Mouse (Mus musculus) common myeloid progenitor, adult 5-6 weeks (primary cell): Measurements from ENCODE around the gene Ube2t. TPM values are rescaled to one million over a fixed set of nuclear protein-coding genes. Genes with fewer than 3 reads are reported as not detected.

Experiments used
- ATAC-seq: replicated peaks from 2 replicates; pipeline ENCODE4 v1.8.0; 2016; ENCODE audit warnings: low read depth, mild to moderate bottlenecking, moderate TSS enrichment, inconsistent platforms; ENCODE audit not compliant: poor library complexity, severe bottlenecking
- total RNA-seq: library from RNA; stranded (forward); fragments of 200-1000, 187-1606 nt; gene quantifications from 2 replicates; pipeline ENCODE4 v1.2.3, GENCODE M21; 2017

Gene Ube2t
- 21.7 and 23.0 TPM in 2 replicates for total RNA-seq

DNA sequence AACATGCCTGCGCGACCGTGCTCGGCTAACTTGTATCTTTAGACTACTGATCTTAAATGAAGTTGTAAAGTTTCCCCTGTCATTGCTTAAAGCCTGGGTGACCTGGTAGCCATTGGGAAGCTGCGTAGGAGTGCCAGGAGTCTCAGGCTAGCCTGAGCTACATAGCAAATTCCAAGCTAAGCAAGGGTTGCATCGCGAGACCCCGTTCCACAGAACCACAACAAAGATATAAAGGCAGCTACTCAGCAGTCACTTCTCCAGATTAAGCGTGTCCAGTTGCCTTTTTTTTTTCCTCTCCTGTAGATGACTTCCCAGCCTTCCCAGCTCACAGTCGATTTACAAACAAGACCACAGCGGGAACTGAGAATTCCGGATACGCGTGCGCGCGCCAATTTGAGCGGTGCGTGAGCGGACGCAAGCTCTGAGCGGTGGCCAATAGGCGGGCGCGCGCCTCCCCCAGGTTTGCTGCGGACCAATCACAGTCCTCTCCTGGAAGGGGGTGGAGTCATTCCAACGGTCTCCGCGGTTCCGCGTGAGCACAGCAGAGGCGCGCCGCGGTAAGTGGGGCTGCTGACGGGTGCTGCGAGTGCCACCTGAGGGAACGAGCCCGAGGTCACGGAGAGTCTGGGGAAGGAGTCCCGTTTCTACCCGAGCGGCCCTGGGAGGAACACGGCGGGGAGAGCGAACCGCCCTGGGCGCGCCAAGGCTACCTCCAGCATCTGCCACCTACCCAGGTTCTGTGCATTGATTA, at the start of gene Ube2t:
Gene Ube2t (plus strand): TSS at position 513 of the 751 bp plus-strand sequence.
- peak; percentile 99 for ATAC-seq

DNA sequence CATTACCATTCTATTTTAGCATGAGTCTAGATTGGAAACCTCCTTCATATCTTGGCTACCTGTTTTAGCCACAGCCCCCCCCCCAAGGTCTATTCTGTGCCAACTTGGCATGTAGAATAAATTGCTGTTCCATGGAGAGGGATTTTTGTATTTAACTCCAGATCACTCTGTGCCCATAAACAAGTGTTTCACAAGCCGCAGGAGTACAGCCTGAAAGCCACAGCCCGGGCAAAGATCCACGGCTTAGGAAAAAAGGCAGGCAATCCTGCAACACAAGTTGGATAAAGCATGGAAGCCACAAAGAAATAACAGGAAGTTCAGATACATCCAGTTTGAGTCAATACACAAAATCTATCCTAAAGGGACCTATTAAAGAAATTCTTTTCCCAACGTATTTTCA, 48.8 kb upstream of the Ube2t start:
- ATAC-seq = no peak

DNA sequence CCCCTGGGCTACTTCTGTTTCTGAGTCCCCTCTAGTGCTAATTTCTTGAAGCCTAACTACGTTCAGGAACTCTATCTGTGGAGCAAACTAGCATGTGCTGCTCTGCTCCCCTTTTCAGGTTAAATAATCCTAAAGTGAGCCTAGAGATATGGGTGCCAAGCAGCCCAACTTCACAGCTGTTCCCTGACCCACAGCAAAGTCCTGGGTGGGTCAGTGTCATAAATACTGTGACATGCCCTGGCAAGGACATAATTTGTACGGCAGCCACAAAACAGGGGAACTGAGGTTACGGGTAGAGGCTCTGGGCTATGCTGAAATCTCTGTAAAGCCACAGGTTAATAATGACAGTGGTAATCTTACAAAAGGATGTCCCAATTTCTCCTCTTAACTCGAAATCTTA, 46.9 kb upstream of the Ube2t start:
- ATAC-seq = no peak

DNA sequence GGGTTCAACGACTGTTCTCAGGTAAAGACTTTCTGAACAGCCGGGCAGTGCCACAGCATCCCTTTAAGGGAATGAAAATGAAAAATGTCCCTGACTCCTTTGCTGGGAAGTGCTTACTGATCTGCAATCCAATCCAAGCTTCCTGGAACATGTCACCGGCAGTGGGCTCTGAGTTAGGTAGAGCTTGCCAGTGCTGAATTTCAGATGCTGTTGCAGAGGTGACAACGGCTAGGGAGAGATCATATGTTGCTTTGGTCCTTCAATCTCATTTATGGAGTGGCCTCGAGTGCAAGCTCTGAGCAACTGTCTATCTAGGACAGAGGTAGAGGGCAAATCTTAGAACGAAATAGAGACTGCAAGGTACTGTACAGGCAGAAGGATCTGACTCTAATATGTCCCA, 43.4 kb upstream of the Ube2t start:
- ATAC-seq = no peak

DNA sequence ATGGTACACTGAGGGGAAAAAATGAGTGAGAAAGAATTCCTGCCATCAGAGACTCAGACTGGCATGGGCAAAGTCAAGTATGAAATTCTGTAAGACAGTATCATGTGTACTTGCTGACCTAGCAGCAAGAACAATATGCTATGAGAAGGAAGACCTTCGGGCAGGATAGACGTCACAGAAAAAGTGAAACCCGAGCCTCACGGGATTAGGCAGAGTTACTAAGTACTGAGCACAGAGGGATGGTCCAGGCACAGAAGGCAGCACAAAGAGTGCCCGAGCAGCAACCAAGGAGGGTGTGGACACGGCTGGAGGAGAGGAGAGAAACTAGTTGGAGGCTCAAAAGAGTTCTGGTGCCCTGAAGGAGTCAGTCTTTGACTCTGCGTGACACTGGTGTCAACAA, 29.9 kb upstream of the Ube2t start:
- ATAC-seq = no peak

DNA sequence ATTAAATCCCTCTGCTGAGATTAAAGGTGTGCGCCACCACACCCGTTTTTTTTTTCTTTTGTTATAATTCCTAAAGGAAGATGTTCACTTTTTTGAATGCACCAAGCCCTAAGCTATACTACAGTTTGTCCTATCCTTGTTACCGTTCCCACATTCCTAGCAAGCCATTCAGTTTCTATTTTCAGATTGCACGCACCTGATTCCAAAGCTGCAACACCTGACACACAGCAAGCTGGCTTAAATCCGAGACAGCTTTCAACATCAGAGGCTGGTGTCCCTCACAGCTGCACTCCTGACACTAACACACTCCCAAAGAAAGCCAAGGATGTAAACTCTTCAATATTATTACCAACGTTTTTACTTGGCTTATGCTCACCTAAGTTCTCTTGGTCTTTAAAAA, 26.0 kb upstream of the Ube2t start:
- no peak for ATAC-seq

DNA sequence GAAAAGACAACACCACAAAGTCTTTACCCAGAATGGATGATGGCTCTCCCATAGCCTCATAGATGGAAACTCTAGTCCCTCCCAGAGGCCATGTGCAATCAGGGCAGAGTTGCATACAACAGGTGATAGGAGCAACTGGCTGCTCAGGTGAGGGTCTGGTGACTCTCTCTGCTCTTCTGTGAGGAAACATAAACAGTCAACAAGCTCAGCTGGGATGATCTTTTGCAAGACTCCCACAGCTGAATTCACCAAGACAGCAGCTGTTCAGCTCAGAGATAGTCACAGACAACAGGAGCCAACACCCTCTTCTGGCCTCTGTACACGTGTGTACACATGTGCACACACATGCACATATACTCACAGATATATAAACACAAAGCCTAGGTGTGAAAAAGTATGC, 24.1 kb upstream of the Ube2t start:
- no peak for ATAC-seq

DNA sequence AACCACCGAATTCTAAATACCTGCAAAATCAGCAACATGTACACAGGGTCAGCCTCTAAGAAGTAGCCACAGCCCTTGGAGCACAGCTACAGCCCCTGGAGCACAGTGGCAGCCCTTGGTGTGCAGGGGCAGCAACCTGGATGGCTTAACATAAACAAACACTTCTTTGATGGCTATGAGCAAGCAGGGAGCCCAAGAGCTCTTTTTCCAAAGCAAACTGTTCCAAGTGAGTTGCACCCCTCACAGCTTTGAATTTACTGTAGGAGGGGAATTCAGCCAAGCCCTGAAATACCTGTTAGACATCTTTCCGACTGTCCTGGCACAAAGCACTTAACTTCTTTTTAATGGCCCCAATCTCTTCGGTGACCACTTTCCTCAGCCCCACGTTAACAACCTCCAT, 21.5 kb upstream of the Ube2t start:
- no peak for ATAC-seq

DNA sequence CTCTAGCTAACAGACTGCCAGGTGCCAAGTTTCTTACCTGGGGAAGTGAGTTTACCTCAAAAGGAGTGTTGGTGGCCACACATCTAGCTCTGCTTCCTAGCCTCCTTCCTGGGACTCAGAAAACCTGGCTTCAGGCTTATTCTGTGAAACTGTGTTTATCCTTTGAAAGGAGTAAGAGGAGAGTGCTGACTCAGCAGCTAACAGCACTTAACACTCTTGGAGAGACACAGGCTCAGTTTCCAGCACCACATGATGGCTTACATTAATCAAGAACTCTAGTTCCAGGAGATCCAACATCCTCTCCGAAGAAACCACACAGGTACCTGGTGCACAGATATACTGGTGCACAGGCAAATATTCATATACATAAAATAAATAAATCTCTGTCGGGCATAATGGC, 19.5 kb upstream of the Ube2t start:
- no peak for ATAC-seq

DNA sequence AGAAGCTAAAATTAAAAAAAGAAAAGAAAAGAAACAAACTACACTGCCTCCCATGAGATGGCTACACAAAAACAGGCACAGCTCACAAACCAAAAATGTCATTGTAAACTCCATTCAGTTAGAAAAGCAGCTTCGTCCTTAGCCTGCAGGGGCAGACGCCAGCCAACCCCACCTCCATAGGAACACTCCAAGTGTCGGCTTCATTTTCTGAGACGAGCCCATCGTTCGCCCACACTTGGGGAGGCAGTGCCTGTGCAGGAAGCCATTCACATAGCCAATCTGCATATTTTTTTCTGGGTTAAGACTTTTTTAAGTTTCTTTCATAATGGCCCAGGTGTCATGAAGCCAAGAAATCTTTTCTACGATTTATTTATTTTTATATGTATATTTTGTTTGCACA, 14.8 kb upstream of the Ube2t start:
- ATAC-seq = no peak

DNA sequence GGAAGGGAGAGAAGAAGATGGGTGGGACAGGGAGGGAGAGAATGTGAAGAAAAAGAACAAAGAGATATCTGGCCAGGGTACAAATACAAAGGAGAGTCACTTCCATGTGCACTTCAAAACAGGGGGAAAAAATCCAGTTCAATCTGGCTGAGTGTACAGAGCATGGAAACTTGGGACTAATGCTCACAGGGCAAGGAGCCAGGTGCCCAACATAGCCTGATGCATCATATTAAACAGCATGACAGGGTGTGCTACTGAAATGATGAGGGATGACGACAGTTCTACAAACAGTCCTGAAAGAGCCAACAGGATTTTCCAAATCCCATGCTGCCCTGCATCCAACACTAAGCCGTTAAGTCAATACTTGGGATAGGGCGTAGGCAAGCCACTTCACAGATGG, 12.4 kb upstream of the Ube2t start:
- ATAC-seq = no peak

DNA sequence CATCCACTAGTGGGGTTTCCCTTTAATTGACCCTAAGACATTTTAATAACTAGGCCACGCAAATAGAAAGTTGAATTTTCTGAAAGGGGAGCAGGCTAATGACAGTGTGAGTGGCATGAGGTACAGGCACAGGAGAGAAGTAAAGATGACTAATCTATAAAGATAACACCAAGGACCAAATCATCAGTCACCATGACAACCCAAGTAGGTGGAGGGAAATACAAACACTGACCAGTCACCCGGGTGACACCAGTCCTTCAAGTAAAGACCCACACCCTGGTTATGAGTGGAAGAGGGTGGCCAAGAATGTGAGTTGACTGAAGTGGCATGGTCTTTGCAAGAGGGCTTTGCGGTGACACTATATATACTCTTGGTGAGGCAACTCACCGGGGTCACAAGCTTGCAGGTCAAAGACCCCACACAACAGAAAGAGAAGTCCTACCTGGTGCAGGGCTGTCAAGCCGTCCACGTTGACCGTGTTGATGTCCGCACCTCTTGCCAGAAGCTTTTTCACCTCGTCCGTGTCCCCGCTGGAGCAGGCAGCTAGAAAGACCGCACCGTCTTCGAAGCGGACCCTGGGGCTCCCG, 7.2 kb upstream of the Ube2t start:
- ATAC-seq = no peak

DNA sequence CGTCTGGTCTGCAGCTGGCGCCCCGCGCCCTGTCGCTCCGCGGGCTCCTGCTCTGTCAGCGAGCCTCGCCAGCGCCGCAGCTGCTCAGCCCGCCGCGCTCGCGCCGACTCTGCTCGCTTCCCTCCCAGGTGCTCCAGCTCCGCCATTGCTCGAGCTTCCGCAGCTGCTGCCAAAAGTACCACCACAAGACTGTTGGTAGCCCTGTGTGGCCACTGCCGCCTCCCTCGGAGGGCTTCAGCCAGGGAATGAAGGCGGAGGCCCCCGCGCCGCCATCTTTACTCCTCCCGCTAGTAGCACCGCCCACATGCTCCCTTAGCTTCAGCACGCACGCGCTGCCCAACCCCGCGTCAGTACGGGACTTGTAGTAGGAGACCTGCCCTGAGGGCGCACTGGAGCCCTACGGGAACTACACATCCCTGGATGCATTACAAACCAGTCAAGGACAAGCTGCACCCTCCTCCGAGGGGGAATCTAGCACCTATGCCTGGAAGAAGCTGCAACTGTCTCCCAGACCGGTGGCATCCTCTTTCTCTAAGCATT, 6.7 kb upstream of the Ube2t start, which contains the start of gene Ppp1r12b:
Gene Ppp1r12b (minus strand): TSS at position 306 of the 540 bp plus-strand sequence.
- peak; percentile 99 for ATAC-seq

DNA sequence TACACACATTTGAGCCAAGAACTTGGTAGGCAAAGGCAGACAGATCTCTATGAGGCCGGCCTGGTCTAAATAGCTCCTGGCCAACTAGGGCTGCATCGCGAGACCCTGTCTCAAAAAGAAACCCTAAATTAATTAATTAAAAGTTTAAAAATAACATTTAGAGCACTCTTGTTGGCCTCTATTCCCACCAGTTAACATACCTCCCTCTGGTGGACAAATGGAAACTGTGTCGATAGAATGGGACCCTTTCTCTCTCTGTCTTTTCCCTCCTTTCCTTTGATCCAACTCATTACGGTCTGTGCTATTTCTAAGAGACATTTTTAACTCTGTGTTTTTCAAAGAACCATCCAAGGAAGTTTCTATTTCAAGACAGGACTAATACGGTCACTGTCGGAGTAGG, 1.7 kb upstream of the Ube2t start:
- no peak for ATAC-seq

DNA sequence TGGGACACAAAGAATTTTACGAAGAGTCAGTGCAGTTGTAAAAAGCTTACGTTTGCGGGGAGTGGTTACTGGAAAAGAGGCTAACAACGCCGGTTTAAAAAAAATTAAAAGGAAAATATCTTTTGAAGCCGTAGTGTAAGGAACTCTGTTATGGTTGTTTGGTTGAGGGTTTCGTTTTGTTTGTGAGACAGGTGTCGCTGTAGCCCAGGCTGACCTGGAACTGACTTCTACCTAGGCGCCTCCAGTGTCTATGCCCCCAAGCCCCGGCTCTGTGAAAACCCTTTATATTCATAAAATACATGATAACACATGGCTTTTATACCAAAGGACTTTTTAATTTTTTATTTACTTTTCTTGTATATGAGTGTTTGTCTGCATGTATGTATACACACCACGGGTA, 456 bp downstream of the Ube2t start:
- ATAC-seq = peak; percentile 39; the same call in 1 of the 2 replicates

DNA sequence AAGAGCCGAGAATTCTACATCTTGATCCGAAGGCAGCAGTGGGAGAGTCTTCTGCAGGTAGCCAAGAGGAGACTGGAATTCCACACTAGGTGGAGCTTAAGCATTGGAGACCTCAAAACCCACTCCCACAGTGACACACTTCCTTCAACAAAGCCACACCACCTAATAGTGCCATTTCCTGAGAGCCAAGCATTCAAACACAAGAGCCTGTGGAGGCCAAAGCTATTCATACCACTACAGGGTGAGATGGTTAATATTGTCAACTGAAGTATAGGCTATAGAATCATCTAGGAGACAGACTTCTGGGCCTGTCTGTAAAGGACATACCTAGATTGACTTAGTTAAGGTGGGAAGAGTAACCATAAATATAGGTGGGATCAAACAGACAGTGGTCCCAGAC, 3.1 kb downstream of the Ube2t start:
- ATAC-seq = no peak

DNA sequence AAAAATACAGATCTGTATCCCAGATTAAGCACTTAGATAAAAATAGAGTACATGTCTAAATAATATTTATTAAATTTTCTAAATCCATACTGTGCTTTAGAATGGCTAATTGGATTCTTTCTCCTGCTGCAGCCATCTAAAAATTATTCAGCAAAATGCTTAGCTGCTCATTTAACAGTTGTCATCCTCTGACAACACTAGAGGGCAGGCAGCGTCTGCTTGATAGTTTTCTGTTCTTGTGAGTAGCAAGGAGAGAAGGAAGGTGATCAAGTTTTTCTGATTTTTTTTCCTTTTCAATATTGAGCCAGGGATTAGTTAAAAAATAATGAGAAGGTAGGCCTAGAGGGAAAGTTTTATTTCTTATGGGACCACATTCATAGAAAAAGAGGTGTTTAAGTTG, 10.6 kb downstream of the Ube2t start:
- ATAC-seq = no peak

DNA sequence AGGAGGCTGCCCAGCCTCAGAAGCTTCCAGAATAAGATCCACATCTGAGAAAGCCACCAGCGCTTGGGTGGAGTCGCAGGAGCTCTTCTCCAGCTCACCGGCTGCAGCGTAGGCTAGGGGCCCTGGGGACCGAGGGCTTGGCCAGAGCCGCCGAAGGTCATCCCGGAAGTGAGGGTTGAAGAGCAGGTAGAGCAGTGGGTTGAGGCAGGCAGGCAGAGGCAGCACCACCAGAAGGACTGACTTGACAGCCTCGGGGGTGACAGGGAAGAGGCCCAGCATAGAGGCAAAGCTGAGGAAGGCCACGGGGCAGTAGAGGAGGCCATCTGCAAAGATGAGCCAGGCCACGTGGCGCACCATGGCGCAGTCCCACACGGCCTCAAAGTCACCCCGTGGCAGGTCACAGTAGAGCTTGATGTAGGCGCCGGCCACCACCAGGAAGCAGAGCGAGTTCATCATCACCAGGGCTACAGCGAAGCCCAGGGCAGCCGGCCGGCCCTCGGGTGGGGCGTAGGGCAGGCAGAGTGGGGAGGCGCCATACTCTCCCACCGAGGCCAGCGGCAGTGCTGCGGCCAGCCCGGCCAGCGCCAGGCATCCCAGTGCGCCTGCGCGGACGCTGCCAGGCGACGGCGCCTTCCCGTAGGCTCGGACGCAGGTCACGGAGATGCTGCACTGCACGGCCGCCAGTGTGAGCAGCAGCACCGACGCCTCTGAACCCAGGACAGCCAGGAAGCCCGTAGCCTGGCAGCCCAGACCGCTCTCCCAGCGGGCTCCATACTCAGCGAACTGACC, 25.0 kb downstream of the Ube2t start:
- ATAC-seq = peak; percentile 36

DNA sequence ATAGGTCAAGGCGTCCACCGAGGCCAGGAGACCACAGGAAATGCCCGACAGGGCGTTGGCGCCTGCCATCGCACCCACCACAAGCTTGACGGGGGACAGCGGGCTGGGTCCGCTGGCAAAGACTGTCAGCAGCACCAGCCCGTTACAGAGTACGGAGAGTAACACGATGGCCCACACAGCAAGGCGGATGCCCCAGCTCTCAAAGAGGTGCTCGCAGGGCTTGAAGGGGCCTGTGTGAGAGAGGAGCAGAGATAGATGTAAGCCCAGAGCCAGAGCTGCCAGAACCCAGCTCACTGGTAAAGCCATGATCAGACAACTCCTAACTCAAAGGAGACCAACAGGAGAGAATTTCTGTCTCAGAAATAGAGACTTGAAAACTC, 25.6 kb downstream of the Ube2t start:
- ATAC-seq = no peak

DNA sequence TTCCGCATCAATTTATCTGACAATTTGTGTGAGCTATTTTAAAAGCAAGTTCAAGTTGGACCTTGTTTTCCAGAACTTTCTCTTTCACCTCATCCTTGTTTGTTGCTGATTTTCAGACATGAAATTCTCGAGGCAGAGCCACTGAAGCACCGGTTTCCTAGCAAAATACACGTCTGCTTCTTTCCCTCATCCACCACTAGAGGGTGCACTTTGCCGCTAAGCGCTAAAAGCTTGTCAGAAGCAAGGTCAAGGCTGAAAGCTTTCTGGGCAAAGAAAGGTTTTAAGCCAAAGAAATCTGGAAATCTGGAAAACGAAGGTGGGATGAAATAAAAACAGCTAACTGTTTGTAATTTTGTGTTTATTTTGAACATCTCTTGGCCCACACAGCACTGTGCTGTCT, 27.0 kb downstream of the Ube2t start:
- ATAC-seq = peak; percentile 70; the same call in 1 of the 2 replicates

DNA sequence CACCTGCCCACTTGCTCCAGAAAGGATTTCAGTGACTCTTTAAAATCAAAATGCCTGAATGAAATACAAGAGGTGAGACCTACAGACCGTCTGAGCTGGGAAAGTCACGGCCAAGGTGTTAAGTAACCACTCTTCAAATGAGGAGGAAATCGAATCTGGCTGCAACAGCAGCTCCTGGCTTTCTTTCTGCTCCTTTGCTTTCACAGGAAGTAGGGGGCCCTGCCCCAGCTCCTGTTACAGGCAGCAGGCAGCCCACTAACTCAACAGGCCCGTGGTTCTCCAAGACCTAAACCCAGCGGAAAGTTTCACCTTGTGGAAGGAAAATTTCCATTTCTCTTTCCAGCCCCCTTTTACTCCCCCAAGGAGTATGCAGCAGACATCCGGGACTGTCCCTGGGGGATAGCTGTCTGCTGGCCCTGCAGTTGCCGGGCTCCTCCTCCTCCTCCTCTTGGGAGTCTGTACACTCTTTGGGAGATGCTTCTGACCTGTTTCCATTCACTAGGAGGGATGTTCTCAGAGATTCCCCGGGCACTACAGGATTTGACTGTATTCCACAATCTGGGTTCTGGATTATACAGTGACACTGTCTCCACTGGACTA, 29.8 kb downstream of the Ube2t start:
- ATAC-seq = no peak
